Mouse (Mus musculus): Measurements from ENCODE around the gene Cited1. TPM values are rescaled to one million over a fixed set of nuclear protein-coding genes. Genes with fewer than 3 reads are reported as not detected.

Gene Cited1
- polyA plus RNA-seq, 1 experiment from 2014 or later = 11.0 TPM

Small RNA genes within 50 kb of the gene (microRNA-seq; reads per million reads assigned to microRNA genes)
- gene Gm26318 = not detected

Other genes with a start within 250 kb of the Cited1 start
- 2.3 and 2.4 TPM in 2 replicates for gene Rtl5, start 180.9 kb downstream of the Cited1 start, polyA plus RNA-seq (2015; fragmentation: Nextera tagmentation; extraction: Ambion mirVana)
- gene Pin4, start 132.7 kb downstream of the Cited1 start, polyA plus RNA-seq (2015; fragmentation: Nextera tagmentation; extraction: Ambion mirVana) = 69.1 and 81.5 TPM in 2 replicates
- gene Ercc6l, start 95.1 kb downstream of the Cited1 start, polyA plus RNA-seq (2015; fragmentation: Nextera tagmentation; extraction: Ambion mirVana) = 11.7 and 12.3 TPM in 2 replicates
- gene Rps4x, start 62.8 kb downstream of the Cited1 start, polyA plus RNA-seq (2015; fragmentation: Nextera tagmentation; extraction: Ambion mirVana) = 839 and 866 TPM in 2 replicates